Mouse (Mus musculus) erythroblast, embryonic 14.5 days (primary cell): Measurements from ENCODE around the gene Mpdz. TPM values are rescaled to one million over a fixed set of nuclear protein-coding genes. Genes with fewer than 3 reads are reported as not detected.

ENCODE experiments used
- H3K27me3 ChIP-seq: 2 replicates; pipeline ENCODE4 v1.6.1; 2012; ENCODE audit warnings: inconsistent platforms; ENCODE audit not compliant: control insufficient read depth
- H3K36me3 ChIP-seq: 2 replicates; pipeline ENCODE4 v1.6.1; 2012; ENCODE audit warnings: mild to moderate bottlenecking, inconsistent platforms; ENCODE audit not compliant: control insufficient read depth
- H3K4me1 ChIP-seq: 2 replicates; pipeline ENCODE4 v1.6.1; 2012; ENCODE audit warnings: inconsistent platforms; ENCODE audit not compliant: control insufficient read depth
- H3K4me3 ChIP-seq: replicated peaks from 2 replicates; pipeline ENCODE3; 2012; ENCODE audit warnings: moderate library complexity, mild to moderate bottlenecking, inconsistent platforms
- H3K9me3 ChIP-seq: 2 replicates; pipeline ENCODE4 v1.6.1; 2012; ENCODE audit warnings: low read length, inconsistent platforms, mixed read lengths; ENCODE audit not compliant: control insufficient read depth
- GATA1 ChIP-seq: IDR thresholded peaks from 2 replicates; pipeline ENCODE4 v1.6.1; 2012; ENCODE audit warnings: low read length, inconsistent platforms, mixed read lengths
- TAL1 ChIP-seq: IDR thresholded peaks from 3 replicates; pipeline ENCODE4 v1.6.1; 2012; ENCODE audit warnings: low read length, inconsistent platforms, mixed read lengths
- polyA plus RNA-seq: library from polyadenylated mRNA; stranded (reverse); fragments of >175 nt; gene quantifications from 2 replicates; pipeline ENCODE4 v1.2.3, GENCODE M21; 2012

Mpdz gene
- 0.04 TPM in 1 of 2 replicates, not detected in the other for polyA plus RNA-seq

DNA sequence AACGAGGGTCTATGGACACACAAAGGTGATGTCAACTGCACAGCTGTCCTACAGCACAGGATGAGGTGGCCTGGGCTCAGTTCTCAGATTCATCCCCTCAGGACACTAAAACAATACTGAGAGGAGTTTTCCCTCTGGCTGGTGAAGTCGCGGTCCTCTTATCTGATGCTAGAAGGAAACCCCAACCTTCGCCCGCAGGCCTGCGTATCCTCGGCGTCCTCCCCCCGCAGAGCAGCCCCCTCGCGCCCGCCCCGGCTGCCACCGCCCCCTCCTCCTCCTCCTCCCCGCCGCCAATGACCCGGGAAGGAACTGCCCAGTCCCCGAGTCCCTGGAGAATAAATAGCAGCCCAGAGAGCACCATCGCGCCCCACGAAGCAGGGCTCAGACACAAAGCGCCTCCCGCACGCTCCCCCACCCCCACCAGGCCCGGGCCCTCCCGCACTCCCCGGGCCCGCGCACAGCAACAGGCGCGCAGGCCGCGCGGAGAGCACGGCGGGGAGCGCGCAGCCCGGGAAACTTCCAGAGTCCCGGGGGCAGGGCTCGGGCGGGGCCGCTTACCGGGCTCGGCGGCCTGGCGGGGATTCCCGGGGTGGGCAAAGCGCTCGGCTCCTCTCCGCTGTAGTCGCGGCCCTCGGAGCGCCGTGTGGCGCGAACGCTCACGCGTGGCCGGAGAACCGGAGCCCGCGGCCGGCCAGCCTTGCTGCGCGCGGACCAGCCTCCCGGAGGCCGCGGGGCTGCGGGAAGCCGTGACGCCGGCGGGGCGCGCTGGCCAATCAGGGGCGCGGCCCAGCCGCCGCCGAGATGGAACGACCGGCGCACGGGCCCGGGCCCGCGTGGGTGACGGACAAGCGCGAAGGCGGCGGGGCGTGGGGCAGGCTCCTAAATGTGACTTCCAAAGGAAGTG, at the start of gene Mpdz:
Mpdz (minus strand) TSS at position 738 of the 904 bp plus-strand sequence.
- Histone ChIP-seq H3K9me3 (no peaks in the 10 kb centered on the region), H3K4me1 (no peaks in the 10 kb centered on the region), H3K36me3 (no peaks in the 10 kb centered on the region), H3K27me3 (peaks cover 20% of the 10 kb centered on the region), H3K4me3 (peak within 1 kb of the TSS; percentile 51)
- TF ChIP-seq GATA1 (no peak), TAL1 (no peak)

DNA sequence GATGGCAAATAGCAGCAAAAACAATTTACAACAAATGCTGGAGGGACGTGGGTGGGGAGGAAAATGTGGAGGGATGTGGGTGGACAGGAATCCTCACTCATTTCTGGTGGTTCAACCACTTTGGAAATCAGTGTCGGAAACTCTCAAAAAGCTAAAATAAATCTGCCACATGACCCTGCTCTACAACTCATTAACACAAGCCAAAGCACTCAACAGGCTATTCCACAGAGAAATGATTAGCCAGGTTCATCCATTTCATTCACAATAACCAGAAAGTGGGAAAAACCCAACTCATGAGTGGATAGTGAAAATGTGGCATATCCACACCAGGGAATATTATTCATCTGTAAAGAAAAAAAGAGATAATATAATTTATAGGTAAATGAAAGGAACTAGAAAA, 47.9 kb upstream of the Mpdz start:
- Histone ChIP-seq H3K27me3 (no peaks in the 10 kb centered on the region), H3K4me1 (no peaks in the 10 kb centered on the region), H3K4me3 (no peak overlapping the region), H3K9me3 (no peaks in the 10 kb centered on the region), H3K36me3 (no peaks in the 10 kb centered on the region)
- TF ChIP-seq GATA1 = no peak
- no peak for TF ChIP-seq TAL1

DNA sequence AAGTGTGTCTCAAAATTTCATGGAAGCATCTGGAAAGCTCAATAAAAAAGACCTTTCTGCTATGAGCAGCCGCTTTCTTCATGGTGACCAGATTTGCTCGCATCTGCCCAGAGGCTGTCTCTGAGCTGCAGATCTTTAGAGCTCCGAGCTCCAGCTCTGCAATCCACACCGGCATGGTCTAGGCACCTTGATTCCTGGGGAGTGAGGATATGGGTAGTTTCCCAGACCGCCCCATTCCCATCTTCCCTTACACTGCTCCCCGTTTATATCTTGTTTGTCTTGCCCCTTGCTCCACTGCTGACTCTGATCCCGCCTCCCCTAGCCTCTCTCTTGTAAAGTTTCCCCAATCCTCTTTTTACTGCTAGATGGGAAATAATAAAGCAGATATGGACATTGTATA, 42.0 kb upstream of the Mpdz start:
- no peaks in the 10 kb centered on the region for H3K36me3 ChIP-seq
- H3K27me3 ChIP-seq = no peaks in the 10 kb centered on the region
- no peaks in the 10 kb centered on the region for H3K4me1 ChIP-seq
- no peak overlapping the region for H3K4me3 ChIP-seq
- no peaks in the 10 kb centered on the region for H3K9me3 ChIP-seq
- TF ChIP-seq TAL1 (no peak), GATA1 (no peak)

DNA sequence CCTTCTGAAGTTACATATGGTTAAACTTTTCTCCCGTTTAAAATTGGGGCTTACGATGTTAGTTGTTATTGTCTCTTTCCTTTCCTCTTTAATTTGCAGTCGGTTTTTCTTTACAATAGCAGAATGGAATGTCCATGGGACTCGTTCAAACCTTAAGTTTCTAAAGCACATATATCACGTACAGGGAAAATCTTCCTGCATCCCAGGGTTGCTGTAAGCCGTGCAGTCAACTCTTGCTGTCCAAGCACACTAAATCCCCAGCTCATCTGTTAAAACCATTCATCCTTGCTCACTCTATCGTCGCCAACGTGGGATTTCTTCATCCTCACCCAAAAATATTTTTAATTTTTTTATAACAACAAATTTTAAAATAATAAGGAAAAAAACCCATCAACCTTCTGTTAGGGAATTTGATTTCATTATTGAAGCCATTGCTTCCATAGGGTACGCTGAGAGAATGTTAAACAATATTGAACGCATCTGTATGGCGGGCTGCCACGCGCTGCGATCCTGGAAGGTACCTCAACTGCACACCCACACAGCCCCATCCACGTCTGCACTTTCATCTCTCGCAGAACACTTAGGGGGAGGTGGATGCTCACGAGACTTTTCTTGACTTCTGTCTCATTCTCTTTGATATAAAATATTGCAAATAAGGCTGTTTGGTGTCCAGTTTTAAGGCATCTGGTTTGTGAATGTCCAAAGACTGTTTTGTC, 41.4 kb upstream of the Mpdz start:
- Histone ChIP-seq H3K4me3 (no peak overlapping the region), H3K4me1 (no peaks in the 10 kb centered on the region), H3K9me3 (no peaks in the 10 kb centered on the region), H3K36me3 (no peaks in the 10 kb centered on the region), H3K27me3 (no peaks in the 10 kb centered on the region)
- TF ChIP-seq GATA1 = no peak

DNA sequence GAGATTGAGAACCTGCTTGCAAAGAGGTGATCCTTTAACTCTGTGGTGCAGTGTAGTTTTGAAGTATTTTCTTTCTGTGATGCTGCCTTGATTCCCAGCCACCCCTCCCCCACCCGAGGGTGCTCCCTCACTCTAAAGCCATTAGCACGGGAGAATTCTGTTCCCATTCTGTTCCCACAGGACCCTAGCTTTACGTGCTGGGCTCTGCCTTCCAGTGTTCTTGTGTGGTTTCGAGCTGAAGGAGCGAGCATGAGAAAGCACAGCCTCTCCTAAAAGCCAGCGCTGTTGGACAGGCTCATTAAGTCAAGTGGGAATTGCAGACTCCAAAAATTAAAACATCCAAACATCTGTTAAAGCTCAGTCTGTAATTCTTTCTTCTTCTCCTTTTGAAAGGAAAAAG, 40.5 kb upstream of the Mpdz start:
- Histone ChIP-seq H3K4me3 (no peak overlapping the region), H3K27me3 (no peaks in the 10 kb centered on the region), H3K4me1 (no peaks in the 10 kb centered on the region), H3K36me3 (no peaks in the 10 kb centered on the region), H3K9me3 (no peaks in the 10 kb centered on the region)
- no peak for TF ChIP-seq GATA1
- TF ChIP-seq TAL1 = no peak

DNA sequence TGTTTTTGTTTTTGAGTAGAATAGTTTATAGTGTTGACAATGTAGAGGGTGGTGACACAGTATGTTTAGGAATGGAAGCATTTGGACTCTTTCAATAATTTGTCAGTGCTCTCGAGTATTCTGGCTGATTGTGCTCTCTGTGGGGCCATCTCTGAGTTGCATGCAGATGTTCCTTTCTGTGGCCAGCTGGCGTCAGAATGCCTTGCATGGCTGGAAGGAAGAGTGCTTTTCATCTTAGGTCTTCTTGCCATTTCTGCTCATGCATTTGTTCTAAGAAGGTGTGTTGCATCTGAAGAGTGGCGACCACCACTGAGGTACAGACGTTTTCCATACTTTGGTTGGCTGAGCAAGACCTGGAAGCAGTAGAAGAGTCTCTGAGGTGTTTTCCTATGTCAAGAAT, 24.2 kb upstream of the Mpdz start:
- TF ChIP-seq GATA1 = no peak

DNA sequence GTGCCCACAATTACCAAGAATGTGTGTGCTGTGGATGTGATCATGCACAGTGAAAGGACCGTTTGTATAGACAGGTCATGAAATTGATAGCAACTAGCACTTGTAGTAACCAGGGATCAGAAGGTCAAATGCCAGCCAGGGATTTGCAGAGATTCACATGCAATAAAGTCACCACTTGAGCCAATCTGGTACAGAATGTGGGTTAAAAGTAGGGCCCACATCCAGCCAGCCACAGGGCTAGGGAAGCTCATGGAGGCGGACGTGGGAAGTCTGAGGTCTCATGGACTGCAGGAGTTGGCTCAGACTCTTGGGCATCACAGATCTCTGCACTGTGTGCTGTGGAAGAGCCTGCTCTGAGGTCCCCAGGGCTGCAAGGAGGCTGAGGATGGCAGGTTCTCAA, 22.6 kb upstream of the Mpdz start:
- H3K4me1 ChIP-seq = no peaks in the 10 kb centered on the region
- H3K27me3 ChIP-seq = no peaks in the 10 kb centered on the region
- no peaks in the 10 kb centered on the region for H3K36me3 ChIP-seq
- no peak for TF ChIP-seq TAL1
- no peak for TF ChIP-seq GATA1
- peaks cover 6% of the 10 kb centered on the region; the same call in 1 of the 2 replicates for H3K9me3 ChIP-seq
- H3K4me3 ChIP-seq = no peak overlapping the region

More for the DNA sequence above, 24.2 kb upstream of the Mpdz start:
- H3K4me3 ChIP-seq = no peak overlapping the region
- no peaks in the 10 kb centered on the region for H3K27me3 ChIP-seq
- no peaks in the 10 kb centered on the region for H3K4me1 ChIP-seq
- H3K9me3 ChIP-seq = peaks cover 6% of the 10 kb centered on the region; the same call in 1 of the 2 replicates
- no peaks in the 10 kb centered on the region for H3K36me3 ChIP-seq

DNA sequence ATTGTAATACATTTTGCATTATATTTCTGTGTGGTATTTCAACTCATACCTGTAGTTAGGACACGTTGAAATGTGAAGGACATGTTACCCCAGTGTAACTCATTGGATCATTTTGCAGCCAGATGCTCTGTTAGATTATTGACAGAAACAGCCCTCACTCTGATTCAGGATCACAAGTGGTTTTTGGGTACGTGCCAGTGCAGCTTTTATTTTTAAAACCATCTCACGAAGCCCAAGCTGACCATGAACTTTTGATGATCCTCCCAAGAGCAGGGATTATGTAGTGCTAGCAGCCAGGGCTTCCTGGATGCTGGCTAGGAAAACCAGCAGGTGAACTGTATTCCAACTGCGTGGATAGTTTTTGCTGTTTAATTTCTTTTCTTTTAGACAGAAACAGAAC, 19.6 kb upstream of the Mpdz start:
- Histone ChIP-seq H3K4me3 (no peak overlapping the region), H3K4me1 (no peaks in the 10 kb centered on the region), H3K36me3 (no peaks in the 10 kb centered on the region), H3K27me3 (no peaks in the 10 kb centered on the region), H3K9me3 (peaks cover 9% of the 10 kb centered on the region; the same call in 1 of the 2 replicates)
- TF ChIP-seq GATA1 (no peak), TAL1 (no peak)

DNA sequence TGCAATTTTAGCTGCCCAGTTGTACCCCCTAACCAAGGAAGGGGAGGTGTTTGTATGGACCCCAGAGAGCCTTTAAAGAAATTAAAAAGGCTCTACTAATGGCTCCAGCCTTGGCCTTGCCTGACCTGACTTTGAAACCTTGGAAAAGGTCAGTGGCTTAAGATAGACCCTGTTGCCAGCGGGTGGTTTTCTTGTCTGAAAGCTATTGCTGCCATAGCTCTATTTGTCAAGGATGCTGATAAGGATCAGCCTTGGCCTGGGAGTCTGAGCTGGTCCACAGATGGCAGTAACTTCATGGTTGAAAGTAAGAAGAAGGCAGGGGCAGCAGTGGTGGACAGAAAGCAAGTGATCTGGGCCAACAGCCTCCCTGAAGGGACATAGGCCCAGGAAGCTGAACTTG, 16.3 kb upstream of the Mpdz start:
- Histone ChIP-seq H3K27me3 (no peaks in the 10 kb centered on the region), H3K4me1 (no peaks in the 10 kb centered on the region), H3K4me3 (no peak overlapping the region), H3K9me3 (peaks cover 12% of the 10 kb centered on the region), H3K36me3 (no peaks in the 10 kb centered on the region)
- TF ChIP-seq TAL1 (no peak), GATA1 (no peak)
